Mouse (Mus musculus): ENCODE data around the gene A430078G23Rik. TPM values are rescaled to one million over a fixed set of nuclear protein-coding genes. Genes with fewer than 3 reads are reported as not detected.

A430078G23Rik gene
- total RNA-seq, 2 experiments from 2014 or later = 0.79 to 1.7 TPM

Other genes starting within 250 kb of the A430078G23Rik start
- 100 to 1,000 TPM; 114 to 115 TPM for gene Insr, start 73.8 kb upstream of the A430078G23Rik start, total RNA-seq (2021)
- 10 to 100 TPM; 20.5 to 21.4 TPM for gene Arhgef18, start 39.6 kb downstream of the A430078G23Rik start, total RNA-seq (2021)
- gene Pex11g, start 114.3 kb downstream of the A430078G23Rik start, total RNA-seq (2021) = 1 to 10 TPM; 3.0 to 3.5 TPM
- not detected for gene Tex45, start 117.4 kb downstream of the A430078G23Rik start, total RNA-seq (2021)
- 10 to 100 TPM; 25.1 to 26.3 TPM for gene Zfp358, start 139.7 kb downstream of the A430078G23Rik start, total RNA-seq (2021)
- gene Mcoln1, start 147.0 kb downstream of the A430078G23Rik start, total RNA-seq (2021) = 10 to 100 TPM; 23.8 to 26.4 TPM
- gene Pnpla6, start 162.0 kb downstream of the A430078G23Rik start, total RNA-seq (2021) = 10 to 100 TPM; 12.3 to 14.0 TPM
- gene C330021F23Rik, start 214.6 kb downstream of the A430078G23Rik start, total RNA-seq (2021) = under 1 TPM; 0.43 to 0.51 TPM
- 1 to 10 TPM in 1 of 2 experiments, under 1 TPM in 1; 0.37 to 1.8 TPM for gene Camsap3, start 233.9 kb downstream of the A430078G23Rik start, total RNA-seq (2021)